In genomic region chr11:117889887-117890340, GRCm38 (mm10) we compare ENCODE assay signal across 11 mouse cellular contexts. TPM values are rescaled to one million over a fixed set of nuclear protein-coding genes. Genes with fewer than 3 reads are reported as not detected.
DNase-seq lines count a peak whose midpoint lies in the region; ATAC-seq and TF ChIP-seq lines count a peak whose summit lies in the region.
"Had no signal": no experiment of that assay in that cellular context is flagged by ENCODE, and none has a peak within 500 bp of the region (broad histone marks: within the 10 kb centered on the region; RNA-seq: fewer than 3 reads in every experiment).

No protein-coding gene starts in this region.

- no peak for DNase-seq in lung, postnatal 36 days
- DNase-seq in stomach, postnatal 0 days (ENCODE audit: low spot score), result no peak
- DNase-seq in layer of hippocampus, adult 2 months (ENCODE audit: low spot score in 2 of 2), result no peak
- DNase-seq in kidney, adult 8-10 months, result no peak
- no peak for DNase-seq in layer of hippocampus, postnatal 36 days
- DNase-seq: cerebellum, adult 18-20 months; lung, adult 18-20 months had no signal

- H3K4me2 ChIP-seq in lung, embryonic 16.5 days (ENCODE audit: low read depth, low read length), result peak overlapping the region; percentile 44
- H3K4me2 ChIP-seq in forebrain, embryonic 15.5 days (replicated peaks), result peak overlapping the region; percentile 40
- H3K4me2 ChIP-seq in liver, embryonic 15.5 days, result no peak overlapping the region
- peak overlapping the region; percentile 51 for H3K4me2 ChIP-seq in stomach, postnatal 0 days (replicated peaks; ENCODE audit: low read depth)

- no peaks in the 10 kb centered on the region for H3K9me3 ChIP-seq in lung, embryonic 16.5 days (ENCODE audit: control insufficient read depth, low read length)
- H3K9me3 ChIP-seq in forebrain, embryonic 15.5 days, result no peaks in the 10 kb centered on the region
- no peaks in the 10 kb centered on the region for H3K9me3 ChIP-seq in liver, embryonic 15.5 days (replicated peaks)
- H3K9me3 ChIP-seq in stomach, postnatal 0 days (ENCODE audit: control insufficient read depth, low read length), result no peaks in the 10 kb centered on the region

- TF ChIP-seq CTCF in stomach, postnatal 0 days (IDR thresholded peaks at IDR 0.05; ENCODE audit: low read depth), result no peak
- no peak for TF ChIP-seq CTCF in layer of hippocampus, adult 2 months (conservative IDR thresholded peaks at IDR 0.05)

- H3K9ac ChIP-seq in lung, embryonic 16.5 days (ENCODE audit: low read length), result peak overlapping the region; percentile 51
- H3K9ac ChIP-seq in forebrain, embryonic 15.5 days (replicated peaks), result 0 out of 2 replicates have a peak overlapping the region, but pooled peaks have one; percentile 0
- H3K9ac ChIP-seq in liver, embryonic 15.5 days, result no peak overlapping the region
- peak overlapping the region; percentile 54; the same call in 1 of the 2 replicates for H3K9ac ChIP-seq in stomach, postnatal 0 days (ENCODE audit: low read length)

- H3K4me3 ChIP-seq in lung, embryonic 16.5 days (ENCODE audit: low read length), result no peak overlapping the region
- no peak overlapping the region for H3K4me3 ChIP-seq in forebrain, embryonic 15.5 days
- peak overlapping the region; percentile 10; the same call in 1 of the 2 replicates for H3K4me3 ChIP-seq in liver, embryonic 15.5 days (replicated peaks)
- no peak overlapping the region; the same call in 1 of the 2 replicates for H3K4me3 ChIP-seq in stomach, postnatal 0 days (ENCODE audit: low read depth, low read length)
- H3K4me3 ChIP-seq in layer of hippocampus, adult 2 months, result no peak overlapping the region

- peaks cover 5% of the 10 kb centered on the region; the same call in 1 of the 2 replicates for H3K27me3 ChIP-seq in lung, embryonic 16.5 days (ENCODE audit: control insufficient read depth, insufficient read depth, low read depth, low read length)
- peaks cover 50% of the 10 kb centered on the region; the same call in 1 of the 2 replicates for H3K27me3 ChIP-seq in forebrain, embryonic 15.5 days
- H3K27me3 ChIP-seq in liver, embryonic 15.5 days, result peaks cover 47% of the 10 kb centered on the region
- no peaks in the 10 kb centered on the region for H3K27me3 ChIP-seq in stomach, postnatal 0 days (ENCODE audit: control insufficient read depth, insufficient read depth, low read length)

- H3K27ac ChIP-seq in lung, embryonic 16.5 days (ENCODE audit: low read length), result no peak overlapping the region
- no peak overlapping the region; the same call in 1 of the 2 replicates for H3K27ac ChIP-seq in forebrain, embryonic 15.5 days (replicated peaks)
- no peak overlapping the region for H3K27ac ChIP-seq in liver, embryonic 15.5 days (replicated peaks)
- peak overlapping the region; percentile 53; the same call in 1 of the 2 replicates for H3K27ac ChIP-seq in stomach, postnatal 0 days (replicated peaks)
- H3K27ac ChIP-seq in layer of hippocampus, adult 2 months, result no peak overlapping the region

- ATAC-seq in lung, embryonic 16.5 days (ENCODE audit: low read depth), result peak; percentile 18; the same call in 1 of the 2 replicates
- peak; percentile 77 for ATAC-seq in forebrain, embryonic 15.5 days (replicated peaks)
- no peak for ATAC-seq in liver, embryonic 15.5 days (ENCODE audit: insufficient read depth)
- ATAC-seq in stomach, postnatal 0 days (ENCODE audit: low FRiP score, low TSS enrichment), result 0 out of 2 replicates have a peak, but pooled peaks have one; percentile 1

- no peak for TF ChIP-seq EP300 in stomach, postnatal 0 days (optimal IDR thresholded peaks at IDR 0.05)

- WGBS in lung, embryonic 16.5 days, result 19% methylated on average over 11 of the region's 11 CpGs
- WGBS in forebrain, embryonic 15.5 days, result 0% methylated on average over 11 of the region's 11 CpGs
- 21% methylated on average over 11 of the region's 11 CpGs for WGBS in liver, embryonic 15.5 days (ENCODE audit: insufficient replicate concordance)
- WGBS in stomach, postnatal 0 days, result 21% methylated on average over 11 of the region's 11 CpGs

- H3K4me1 ChIP-seq in lung, embryonic 16.5 days (replicated peaks; ENCODE audit: control insufficient read depth, insufficient read depth, low read length), result peaks cover 31% of the 10 kb centered on the region
- peaks cover 30% of the 10 kb centered on the region for H3K4me1 ChIP-seq in forebrain, embryonic 15.5 days
- H3K4me1 ChIP-seq in liver, embryonic 15.5 days (replicated peaks), result peaks cover 39% of the 10 kb centered on the region
- peaks cover 15% of the 10 kb centered on the region for H3K4me1 ChIP-seq in stomach, postnatal 0 days (replicated peaks; ENCODE audit: control insufficient read depth, insufficient read depth)

- no peaks in the 10 kb centered on the region for H3K36me3 ChIP-seq in lung, embryonic 16.5 days (ENCODE audit: control insufficient read depth, insufficient read depth, low read length)
- H3K36me3 ChIP-seq in forebrain, embryonic 15.5 days, result no peaks in the 10 kb centered on the region
- no peaks in the 10 kb centered on the region for H3K36me3 ChIP-seq in liver, embryonic 15.5 days (replicated peaks)
- no peaks in the 10 kb centered on the region for H3K36me3 ChIP-seq in stomach, postnatal 0 days (ENCODE audit: control insufficient read depth, insufficient read depth, low read length)

RNA-seq across cellular contexts. Expression of gene Tha1, which starts 16.6 kb away (rescaled TPM):
- polyA plus RNA-seq in lung, embryonic 16.5 days (2015; fragmentation: Nextera tagmentation; extraction: Ambion mirVana), result 4.6 and 5.0 TPM in 2 replicates
- 3.1 and 3.6 TPM in 2 replicates for polyA plus RNA-seq in forebrain, embryonic 15.5 days (2015; fragmentation: Nextera tagmentation; extraction: Ambion mirVana)
- 1.6 and 1.8 TPM in 2 replicates for polyA plus RNA-seq in liver, embryonic 15.5 days (2015; fragmentation: Nextera tagmentation; extraction: Ambion mirVana)
- polyA plus RNA-seq in stomach, postnatal 0 days (2015; fragmentation: Nextera tagmentation; extraction: Ambion mirVana), result 5.7 and 6.5 TPM in 2 replicates
- 1 to 10 TPM; 4.7 to 5.3 TPM for total RNA-seq in layer of hippocampus, adult 2 months (2021)
- total RNA-seq in layer of hippocampus, postnatal 36 days (2021), result 1 to 10 TPM; 3.0 to 3.8 TPM

RNA-seq across cellular contexts. Expression of gene Tmem235, which starts 29.4 kb away (rescaled TPM):
- polyA plus RNA-seq in lung, embryonic 16.5 days (2015; fragmentation: Nextera tagmentation; extraction: Ambion mirVana), result not detected in 2 replicates
- not detected in 2 replicates for polyA plus RNA-seq in forebrain, embryonic 15.5 days (2015; fragmentation: Nextera tagmentation; extraction: Ambion mirVana)
- polyA plus RNA-seq in liver, embryonic 15.5 days (2015; fragmentation: Nextera tagmentation; extraction: Ambion mirVana), result not detected in 2 replicates
- not detected in 2 replicates for polyA plus RNA-seq in stomach, postnatal 0 days (2015; fragmentation: Nextera tagmentation; extraction: Ambion mirVana)
- not detected for total RNA-seq in layer of hippocampus, adult 2 months (2021)
- total RNA-seq in layer of hippocampus, postnatal 36 days (2021), result under 1 TPM in 1 of 2 experiments, not detected in 1; 0.33 TPM
- polyA plus RNA-seq: gonadal fat pad, adult 2 months had no signal

RNA-seq across cellular contexts. Expression of gene Birc5, which starts 40.9 kb away (rescaled TPM):
- 312 and 336 TPM in 2 replicates for polyA plus RNA-seq in lung, embryonic 16.5 days (2015; fragmentation: Nextera tagmentation; extraction: Ambion mirVana)
- polyA plus RNA-seq in forebrain, embryonic 15.5 days (2015; fragmentation: Nextera tagmentation; extraction: Ambion mirVana), result 97.5 and 106 TPM in 2 replicates
- 306 and 347 TPM in 2 replicates for polyA plus RNA-seq in liver, embryonic 15.5 days (2015; fragmentation: Nextera tagmentation; extraction: Ambion mirVana)
- polyA plus RNA-seq in stomach, postnatal 0 days (2015; fragmentation: Nextera tagmentation; extraction: Ambion mirVana), result 67.0 and 91.7 TPM in 2 replicates
- total RNA-seq in layer of hippocampus, adult 2 months (2021), result 1 to 10 TPM in 1 of 2 experiments, under 1 TPM in 1; 0.86 to 1.5 TPM
- total RNA-seq in layer of hippocampus, postnatal 36 days (2021), result 1 to 10 TPM in 1 of 2 experiments, under 1 TPM in 1; 0.77 to 1.4 TPM
